Mouse (Mus musculus) frontal cortex, adult (tissue): ENCODE data around the gene Rpap2.

Experiments
- ATAC-seq: cut with Nextera tagmentation; 2 replicates; pipeline ENCODE4 v1.9.2; 2017; ENCODE audit warnings: mild to moderate bottlenecking, moderate library complexity, mixed read lengths; ENCODE audit not compliant: low TSS enrichment

Rpap2 gene

DNA sequence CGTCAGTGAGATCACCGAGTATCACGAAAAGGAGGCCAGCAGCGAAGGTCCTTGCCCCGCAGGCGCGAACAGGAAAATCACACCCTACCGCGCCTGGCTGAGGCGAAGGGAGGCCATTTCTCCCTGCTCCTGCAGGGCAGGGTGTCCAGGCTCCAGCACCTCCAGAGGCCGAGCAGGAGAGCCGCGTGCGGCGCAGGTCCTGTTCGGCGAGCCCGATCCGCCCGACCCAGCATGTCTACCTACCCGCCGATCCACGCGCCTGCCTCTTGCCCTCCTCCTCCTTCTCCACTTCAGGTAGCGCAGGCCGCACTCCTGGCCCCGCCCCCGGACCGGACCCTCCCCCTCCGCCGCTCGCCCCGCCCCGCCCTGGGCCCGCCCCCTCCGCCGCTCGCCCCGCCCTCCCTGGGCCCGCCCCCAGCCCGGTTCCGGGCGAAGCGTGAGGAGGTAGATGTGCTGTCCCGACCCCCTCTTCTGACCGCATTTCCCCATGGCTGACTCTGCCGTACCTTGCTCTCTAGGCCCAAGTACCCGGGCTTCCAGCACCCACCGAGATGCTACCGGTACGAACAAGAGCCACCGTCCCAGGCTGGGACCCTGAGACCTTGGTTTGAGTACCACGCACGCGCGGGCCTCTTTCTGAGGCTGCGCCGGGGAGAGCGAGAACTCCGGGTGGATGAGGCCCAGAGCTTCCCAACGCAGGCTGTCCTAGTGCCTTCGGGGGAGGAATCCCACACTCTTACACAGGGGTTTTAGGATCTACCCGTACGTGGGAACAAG is at the start of gene Rpap2, which contains the start of gene Glmn:
TSS of gene Rpap2 (plus strand) at position 73 of the 777 bp plus-strand sequence.
TSS of gene Glmn (minus strand) at position 588 of the 777 bp plus-strand sequence.
- peak; percentile 98 for ATAC-seq

- no peak for ATAC-seq
Observed at GRCm38 (mm10) chr5:107547955-107548354, 49.2 kb upstream of the Rpap2 start.

- no peak for ATAC-seq
Observed at GRCm38 (mm10) chr5:107548444-107548843, 48.7 kb upstream of the Rpap2 start.

DNA sequence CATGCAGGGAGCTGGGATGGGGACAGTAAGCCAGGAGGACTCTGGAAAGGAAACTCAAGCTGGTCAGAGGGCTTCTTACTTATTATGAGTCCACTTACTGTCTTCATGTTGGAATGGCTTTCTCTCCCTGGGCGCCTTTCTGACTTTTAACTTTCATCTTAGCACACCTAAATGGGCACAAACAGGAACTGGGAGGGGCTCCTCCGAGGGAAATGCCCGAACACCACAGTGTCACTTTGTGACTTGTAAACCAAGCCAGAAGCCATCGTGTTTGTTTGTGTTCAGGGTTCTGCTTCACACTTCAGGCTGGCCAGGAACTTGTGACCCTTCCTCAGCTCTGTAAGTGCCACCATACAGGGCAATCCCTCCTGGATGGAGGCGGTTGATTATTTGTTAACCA is 42.8 kb upstream of the Rpap2 start:
- ATAC-seq: no peak

- no peak for ATAC-seq
Observed at GRCm38 (mm10) chr5:107556969-107557368, 40.2 kb upstream of the Rpap2 start.

DNA sequence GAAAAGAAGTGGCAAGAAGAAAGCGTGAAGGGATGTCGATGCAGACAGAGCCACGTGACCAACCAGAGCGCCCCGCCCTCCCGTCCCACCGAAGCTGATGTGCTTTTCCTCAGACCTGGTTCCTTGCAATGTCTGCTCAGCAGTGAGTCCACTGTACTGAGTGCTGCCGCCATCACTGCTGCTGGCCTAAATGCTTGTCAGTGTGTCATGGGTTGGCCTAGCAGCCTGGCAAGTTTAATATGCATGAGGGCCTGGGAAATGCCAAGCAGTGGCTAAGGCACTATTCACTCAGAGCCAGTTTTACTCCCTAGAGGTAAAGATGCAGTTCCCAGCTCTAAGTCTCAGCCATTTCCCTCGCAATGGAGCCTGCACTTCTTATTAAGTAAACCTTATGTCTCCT is 28.0 kb upstream of the Rpap2 start:
- peak; percentile 50 for ATAC-seq

- ATAC-seq: no peak
Observed at GRCm38 (mm10) chr5:107598380-107598779, 1.2 kb downstream of the Rpap2 start.

- ATAC-seq: peak; percentile 88
Observed at GRCm38 (mm10) chr5:107611224-107611623, 14.1 kb downstream of the Rpap2 start.

GRCm38 (mm10) chr5:107617986-107618385 is 20.8 kb downstream of the Rpap2 start:
- no peak for ATAC-seq

- no peak for ATAC-seq
Observed at GRCm38 (mm10) chr5:107621327-107621726, 24.2 kb downstream of the Rpap2 start.

DNA sequence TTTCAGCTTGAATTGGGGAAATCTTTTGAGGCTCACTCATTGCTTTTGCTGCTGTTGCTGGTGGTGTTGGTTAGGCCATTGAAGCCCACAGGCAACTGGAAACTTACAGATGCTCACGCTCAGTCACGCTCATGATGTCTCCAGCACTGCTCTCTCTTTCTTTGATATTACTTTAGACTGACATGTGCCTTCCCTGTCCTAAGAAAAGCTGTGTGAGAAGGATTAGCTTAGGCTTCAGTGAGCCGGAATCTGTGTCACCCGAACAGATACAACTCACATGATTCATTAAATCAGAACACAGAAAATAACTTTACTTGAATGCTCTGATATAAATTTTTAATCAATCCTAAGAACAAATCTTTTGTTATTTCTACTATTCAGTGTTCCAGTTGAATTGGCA is 36.5 kb downstream of the Rpap2 start:
- no peak for ATAC-seq

GRCm38 (mm10) chr5:107637106-107637505 is 39.9 kb downstream of the Rpap2 start:
- no peak for ATAC-seq

DNA sequence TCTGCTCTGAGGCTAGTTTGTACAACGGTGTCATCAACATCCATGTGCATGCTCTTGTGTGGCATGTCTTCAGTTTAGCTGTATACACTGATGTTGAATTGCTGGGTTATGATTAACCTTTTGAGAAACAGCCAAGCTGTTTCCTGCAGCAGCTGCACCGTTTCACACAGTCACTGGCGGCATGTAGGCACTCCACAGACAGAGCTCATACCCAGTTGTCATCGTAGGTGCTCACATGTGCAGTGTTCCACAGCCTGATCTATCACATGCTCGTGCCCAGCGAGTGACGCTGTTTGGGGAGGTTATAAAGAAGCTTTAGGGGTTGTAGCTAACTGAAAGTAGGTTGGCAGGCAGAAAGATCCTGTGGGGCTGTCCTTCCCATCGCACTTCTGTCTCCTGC is 41.2 kb downstream of the Rpap2 start:
- ATAC-seq: peak; percentile 70; the same call in 1 of the 2 replicates

- no peak for ATAC-seq
Observed at GRCm38 (mm10) chr5:107644595-107644994, 47.4 kb downstream of the Rpap2 start.

GRCm38 (mm10) chr5:107645935-107646334 is 48.8 kb downstream of the Rpap2 start:
- ATAC-seq: no peak

- no peak for ATAC-seq
Observed at GRCm38 (mm10) chr5:107647580-107647979, 50.4 kb downstream of the Rpap2 start.

GRCm38 (mm10) chr5:107648552-107649125 is 51.5 kb downstream of the Rpap2 start:
- no peak for ATAC-seq

DNA sequence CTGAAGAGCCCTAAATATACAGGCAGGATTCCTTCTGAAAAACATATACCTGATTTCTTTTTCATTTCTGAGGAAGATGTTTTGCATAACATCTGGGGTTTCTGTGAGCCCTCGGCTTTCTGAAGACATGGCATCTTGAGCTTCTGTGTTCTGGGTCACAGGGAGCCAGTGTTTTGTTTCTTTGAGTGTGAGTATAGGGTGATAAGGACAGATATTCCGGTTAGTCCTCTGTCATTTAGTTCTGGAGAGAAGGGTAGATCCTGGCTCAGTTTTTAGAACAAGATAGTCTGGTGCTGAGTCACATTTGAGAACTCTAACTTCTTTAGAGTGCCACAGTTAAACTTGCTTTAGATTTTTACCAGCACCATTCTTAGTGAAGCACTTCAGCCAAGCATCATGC is 52.5 kb downstream of the Rpap2 start:
- no peak for ATAC-seq

DNA sequence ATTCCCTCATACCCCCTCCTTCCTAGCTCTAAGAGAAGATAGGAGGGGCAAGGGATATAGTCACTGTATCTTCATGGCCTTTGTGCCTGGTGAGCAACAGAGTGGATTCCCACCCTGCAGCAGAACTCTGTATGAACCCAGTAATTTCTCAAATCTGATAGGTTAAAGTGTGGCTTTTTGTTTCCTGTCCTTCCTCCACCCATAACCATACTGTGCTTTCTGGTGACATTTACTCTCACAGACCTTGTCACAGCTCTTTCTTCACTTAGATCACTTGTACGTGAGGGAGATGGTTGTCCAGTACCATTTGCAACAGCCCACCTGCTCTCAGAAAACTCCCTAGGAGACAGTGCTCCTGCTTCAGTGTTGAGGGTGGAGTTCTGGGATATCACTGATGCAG is 53.3 kb downstream of the Rpap2 start:
- ATAC-seq: no peak

- ATAC-seq: no peak
Observed at GRCm38 (mm10) chr5:107652055-107652660, 55.0 kb downstream of the Rpap2 start.

- no peak for ATAC-seq
Observed at GRCm38 (mm10) chr5:107678392-107678791, 81.2 kb downstream of the Rpap2 start.

DNA sequence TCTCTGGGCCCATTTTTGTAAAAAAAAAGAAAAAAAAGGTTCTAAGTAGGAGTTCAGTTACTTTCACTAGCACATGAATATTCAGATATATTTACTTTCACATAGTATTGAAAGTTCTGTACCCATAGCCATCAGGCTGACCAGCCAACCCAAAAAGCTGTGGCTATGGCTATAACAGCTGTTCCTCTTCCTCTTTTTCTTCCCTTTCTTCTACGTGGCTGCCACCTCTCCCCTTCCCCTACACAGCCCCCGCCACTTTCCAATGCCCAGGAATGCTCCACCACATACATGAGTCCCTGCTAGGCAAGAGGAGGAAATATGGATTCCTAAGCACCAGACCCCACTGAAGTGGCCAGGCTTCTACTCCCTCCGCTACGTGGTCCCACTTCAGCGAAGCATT is 84.1 kb downstream of the Rpap2 start:
- ATAC-seq: no peak

GRCm38 (mm10) chr5:107684380-107684779 is 87.2 kb downstream of the Rpap2 start:
- ATAC-seq: no peak
